Mouse (Mus musculus) right cerebral cortex, adult 2 months (tissue): ENCODE measurements at regions not wholly inside any gene's neighbourhood (a gene's known extent, or its start where the extent isn't known, plus 50 kb on each side); places are given as distances from the start of the nearest gene placed in this dataset.

ENCODE experiments used
- DNase-seq, 2 experiments: peaks; one replicate each; pipeline ENCODE4 v3.0.0; 2021 to 2022; ENCODE audit warnings: low spot score in 2 of 2

DNA sequence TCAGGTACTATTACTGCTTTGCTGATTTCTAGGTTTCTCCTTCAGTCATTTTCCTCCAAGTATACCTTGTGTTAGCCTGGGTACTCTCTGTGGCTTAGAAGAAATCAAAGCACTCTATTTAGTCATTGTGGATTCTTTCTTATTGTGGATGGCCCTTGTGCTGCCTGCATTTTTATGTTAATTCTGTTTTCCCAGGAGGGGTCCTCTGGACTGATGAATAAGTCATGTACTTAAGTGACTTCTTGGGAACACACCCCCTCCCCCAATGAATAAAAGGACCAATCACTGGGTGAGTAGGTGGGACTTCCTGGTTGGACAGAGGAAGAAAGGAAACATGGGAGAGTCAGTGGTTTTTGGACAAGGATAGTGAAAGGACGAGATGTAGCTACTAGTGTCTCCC is 128.1 kb upstream of the Cntn4 start:
- DNase-seq: no peak

DNA sequence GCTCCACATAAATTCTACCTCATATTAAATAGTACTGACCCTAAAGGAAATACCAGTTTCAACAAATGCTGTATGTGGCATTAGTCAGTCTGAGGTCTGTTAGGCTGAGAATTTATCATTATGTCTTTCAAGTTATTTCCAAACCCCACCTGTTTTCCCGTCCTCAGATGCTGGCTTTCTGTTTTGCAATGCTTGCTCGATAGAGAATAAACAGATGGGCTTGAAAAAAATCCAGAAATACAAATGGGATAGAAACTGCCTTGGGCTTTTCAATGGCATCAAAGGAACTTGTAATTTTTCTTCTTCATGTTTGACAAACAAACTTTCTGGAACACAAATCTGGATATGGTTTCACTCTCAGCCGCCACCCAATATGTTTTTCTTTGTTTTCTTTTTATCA is 109.2 kb upstream of the Cntn4 start:
- no peak for DNase-seq

DNA sequence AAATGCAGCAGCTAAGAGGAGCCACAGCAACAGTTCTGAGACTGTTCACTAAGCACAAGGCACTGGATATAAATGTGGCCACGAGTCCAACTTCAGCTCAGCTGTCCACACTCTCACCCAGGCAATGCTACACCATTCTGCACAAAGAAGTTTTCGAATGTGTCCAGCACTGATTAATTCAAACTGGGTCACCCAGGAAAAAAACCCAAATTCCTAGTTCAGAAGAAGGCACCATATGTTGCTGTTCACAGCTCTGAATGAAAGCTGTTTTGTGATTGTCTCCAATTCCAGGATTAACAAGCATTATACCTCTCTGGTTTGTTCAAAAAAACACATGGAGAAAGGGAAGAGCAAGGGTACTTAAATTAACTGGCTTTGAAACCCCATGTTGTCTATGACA is 108.4 kb upstream of the Cntn4 start:
- DNase-seq: peak in 1 of 2 experiments; percentile 13

DNA sequence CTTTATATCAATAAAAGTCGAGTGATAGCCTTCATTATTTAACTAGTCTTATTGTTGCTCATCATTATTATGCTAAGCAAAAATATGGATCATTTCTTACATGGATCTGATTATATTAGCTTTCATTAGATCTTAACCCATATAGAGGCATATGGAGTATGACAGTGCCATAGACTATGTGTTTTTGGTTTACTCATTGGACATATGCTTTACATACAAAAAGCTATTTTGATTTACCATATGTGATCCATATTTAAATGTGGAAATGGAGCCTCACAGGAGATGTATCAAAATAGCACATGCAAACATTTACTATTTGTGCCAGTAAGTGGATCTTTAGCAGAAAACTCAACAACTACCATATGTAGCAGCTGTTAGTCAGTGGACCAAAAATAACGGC is 73.2 kb upstream of the Cntn4 start:
- DNase-seq: no peak
